Mouse (Mus musculus) hindbrain, embryonic 14.5 days (tissue): ENCODE results near the gene Vmn1r11. TPM values are rescaled to one million over a fixed set of nuclear protein-coding genes. Genes with fewer than 3 reads are reported as not detected.

Source experiments
- ATAC-seq: fragments of 200-750 bp; cut with Nextera tagmentation; 2 replicates; pipeline ENCODE4 v1.8.0; 2017; ENCODE audit warnings: moderate number of reproducible peaks, mild to moderate bottlenecking, moderate TSS enrichment, moderate library complexity; ENCODE audit not compliant: low FRiP score
- DNase-seq: peaks from one replicate; pipeline ENCODE4 v3.0.0-alpha.2; 2015; ENCODE audit warnings: low spot score
- H3K27ac ChIP-seq: fragments of 300-500 bp; sonication (generic); 2 replicates; pipeline ENCODE4 v1.5.1; 2014; ENCODE audit warnings: mild to moderate bottlenecking, moderate library complexity
- H3K27me3 ChIP-seq: fragments of 300-500 bp; sonication (generic); 2 replicates; pipeline ENCODE4 v1.6.1; 2014; ENCODE audit warnings: mild to moderate bottlenecking, low read length, mixed read lengths; ENCODE audit not compliant: control insufficient read depth, insufficient read depth
- H3K36me3 ChIP-seq: fragments of 300-500 bp; sonication (generic); replicated peaks from 2 replicates; pipeline ENCODE4 v1.6.1; 2014; ENCODE audit not compliant: control insufficient read depth, insufficient read depth
- H3K4me1 ChIP-seq: fragments of 300-500 bp; sonication (generic); replicated peaks from 2 replicates; pipeline ENCODE4 v1.6.1; 2014; ENCODE audit warnings: antibody characterized with exemption, low read length, mixed read lengths; ENCODE audit not compliant: control insufficient read depth, insufficient read depth
- H3K4me2 ChIP-seq: fragments of 300-500 bp; sonication (generic); replicated peaks from 2 replicates; pipeline ENCODE4 v1.6.1; 2014; ENCODE audit warnings: mild to moderate bottlenecking, moderate library complexity
- H3K4me3 ChIP-seq: fragments of 300-500 bp; sonication (generic); replicated peaks from 2 replicates; pipeline ENCODE4 v1.5.1; 2014; ENCODE audit warnings: mild to moderate bottlenecking, low read length
- H3K9ac ChIP-seq: fragments of 300-500 bp; sonication (generic); 2 replicates; pipeline ENCODE4 v1.6.1; 2014
- H3K9me3 ChIP-seq: fragments of 300-500 bp; sonication (generic); 2 replicates; pipeline ENCODE4 v1.6.1; 2016; ENCODE audit warnings: low read length; ENCODE audit not compliant: control insufficient read depth
- WGBS: fragments of 180-500 bp; shearing (Covaris S2); extraction: QIAGEN DNeasy Blood & Tissue Kit; methylation state at CpG from one replicate; pipeline ENCODE4 v1.1.7; 2014; 5-methylcytosine and 5-hydroxymethylcytosine counted together
- polyA plus RNA-seq: library from polyadenylated mRNA; unstranded; fragments of >200 nt; fragmentation: Nextera tagmentation; extraction: Ambion mirVana; gene quantifications from 2 replicates; pipeline ENCODE4 v1.2.1, GENCODE M21; 2014

The Vmn1r11 gene
- not detected in 2 replicates for polyA plus RNA-seq

- H3K9ac ChIP-seq = no peak within 1 kb of the TSS
- H3K4me3 ChIP-seq = no peak within 1 kb of the TSS
- H3K9me3 ChIP-seq = no peaks in the 10 kb centered on the region
- WGBS = 78% methylated on average over 1 of the region's 1 CpGs
- no peak for ATAC-seq
- DNase-seq = no peak
- H3K4me1 ChIP-seq = no peaks in the 10 kb centered on the region
- no peaks in the 10 kb centered on the region for H3K36me3 ChIP-seq
- no peak within 1 kb of the TSS for H3K4me2 ChIP-seq
- no peak within 1 kb of the TSS for H3K27ac ChIP-seq
- no peaks in the 10 kb centered on the region for H3K27me3 ChIP-seq
These were observed at the start of gene Vmn1r11 for GRCm38 (mm10) chr6:57133155-57133554. TSS of gene Vmn1r11 (plus strand) at chr6:57133455.

GRCm38 (mm10) chr6:57106358-57106757 lies 26.9 kb upstream of the Vmn1r11 start:
- Histone ChIP-seq H3K36me3 (no peaks in the 10 kb centered on the region), H3K4me1 (no peaks in the 10 kb centered on the region), H3K27me3 (no peaks in the 10 kb centered on the region), H3K27ac (no peak overlapping the region), H3K9ac (no peak overlapping the region), H3K9me3 (no peaks in the 10 kb centered on the region), H3K4me2 (no peak overlapping the region), H3K4me3 (no peak overlapping the region)
- ATAC-seq = no peak
- WGBS = 71% methylated on average over 1 of the region's 1 CpGs
- DNase-seq = no peak

DNA sequence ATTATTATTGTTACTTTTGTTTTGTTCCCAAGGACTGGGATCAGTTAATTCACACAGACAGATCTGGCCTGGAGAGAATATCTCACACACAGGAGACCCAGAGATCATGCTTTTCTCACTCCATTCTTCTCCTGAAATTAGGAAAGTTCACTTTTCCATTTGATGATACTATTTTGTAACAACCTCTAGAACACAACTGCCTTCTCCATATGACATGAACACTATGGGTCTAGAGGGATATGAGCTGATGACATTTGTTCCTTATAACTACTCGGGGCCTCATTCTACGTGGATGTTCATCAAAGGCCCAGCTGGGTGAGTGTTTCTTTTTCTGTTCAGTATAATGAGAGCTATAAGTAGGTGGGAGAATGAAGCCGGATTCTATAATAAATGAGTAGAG lies 24.1 kb upstream of the Vmn1r11 start, which contains the start of gene Vmn1r10:
TSS of gene Vmn1r10 (plus strand) at position 301 of the 400 bp plus-strand sequence.
- Histone ChIP-seq H3K4me3 (no peak within 1 kb of the TSS), H3K36me3 (no peaks in the 10 kb centered on the region), H3K4me1 (no peaks in the 10 kb centered on the region), H3K27ac (no peak within 1 kb of the TSS), H3K9ac (no peak within 1 kb of the TSS), H3K9me3 (no peaks in the 10 kb centered on the region), H3K4me2 (no peak within 1 kb of the TSS), H3K27me3 (no peaks in the 10 kb centered on the region)
- DNase-seq = no peak
- 87% methylated on average over 3 of the region's 3 CpGs for WGBS
- ATAC-seq = no peak

DNA sequence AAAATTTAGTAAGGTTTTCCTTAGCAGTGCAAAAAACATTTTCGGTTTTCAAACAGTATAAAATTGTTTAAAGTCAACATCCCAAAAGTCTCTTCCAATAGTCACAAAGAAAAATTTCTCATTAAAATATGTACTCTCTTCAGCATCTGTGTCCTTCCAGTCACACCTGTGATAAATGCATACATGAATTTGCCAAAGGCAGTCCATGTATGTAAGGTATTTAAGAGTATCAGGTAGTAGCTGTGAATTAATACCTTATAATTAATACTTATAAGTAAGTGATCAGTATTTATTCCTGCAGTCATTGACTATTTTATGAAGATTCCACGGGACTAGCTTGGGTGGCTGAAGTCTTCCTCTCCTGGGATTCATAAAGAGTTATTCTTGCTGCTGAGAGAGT lies 23.4 kb downstream of the Vmn1r11 start, which contains the start of gene Vmn1r12:
TSS of gene Vmn1r12 (plus strand) at position 301 of the 400 bp plus-strand sequence.
- DNase-seq (no peak), ATAC-seq (no peak)
- H3K36me3 ChIP-seq = no peaks in the 10 kb centered on the region
- no peak within 1 kb of the TSS for H3K27ac ChIP-seq
- no peak within 1 kb of the TSS for H3K4me2 ChIP-seq
- H3K4me3 ChIP-seq = no peak within 1 kb of the TSS
- H3K27me3 ChIP-seq = no peaks in the 10 kb centered on the region
- H3K9ac ChIP-seq = no peak within 1 kb of the TSS
- no peaks in the 10 kb centered on the region for H3K4me1 ChIP-seq
- no peaks in the 10 kb centered on the region for H3K9me3 ChIP-seq
- 81% methylated on average over 2 of the region's 2 CpGs for WGBS

Other genes with a start within 250 kb of the Vmn1r11 start
- 174 and 180 TPM in 2 replicates for gene Nt5c3, start 209.5 kb upstream of the Vmn1r11 start, polyA plus RNA-seq
- gene Vmn1r4, start 209.4 kb upstream of the Vmn1r11 start, polyA plus RNA-seq = 0.62 and 0.72 TPM in 2 replicates
- not detected in 2 replicates for gene Vmn1r5, start 163.2 kb upstream of the Vmn1r11 start, polyA plus RNA-seq
- gene Vmn1r6, start 136.2 kb upstream of the Vmn1r11 start, polyA plus RNA-seq = not detected in 2 replicates
- gene Vmn1r7, start 108.1 kb upstream of the Vmn1r11 start, polyA plus RNA-seq = not detected in 2 replicates
- not detected in 2 replicates for gene Vmn1r8, start 101.2 kb upstream of the Vmn1r11 start, polyA plus RNA-seq
- not detected in 2 replicates for gene Vmn1r9, start 66.7 kb upstream of the Vmn1r11 start, polyA plus RNA-seq
- not detected in 2 replicates for gene Vmn1r10, start 24.0 kb upstream of the Vmn1r11 start, polyA plus RNA-seq
- gene Vmn1r12, start 23.5 kb downstream of the Vmn1r11 start, polyA plus RNA-seq = not detected in 2 replicates
- gene Vmn1r13, start 69.8 kb downstream of the Vmn1r11 start, polyA plus RNA-seq = not detected in 2 replicates
- not detected in 2 replicates for gene Vmn1r14, start 98.2 kb downstream of the Vmn1r11 start, polyA plus RNA-seq
- not detected in 2 replicates for gene Vmn1r15, start 124.5 kb downstream of the Vmn1r11 start, polyA plus RNA-seq
- gene Vmn1r16, start 196.0 kb downstream of the Vmn1r11 start, polyA plus RNA-seq = not detected in 2 replicates
- not detected in 2 replicates for gene Vmn1r17, start 230.3 kb downstream of the Vmn1r11 start, polyA plus RNA-seq